Mouse (Mus musculus) midbrain, embryonic 10.5 days (tissue): Measurements from ENCODE around the gene Fbxw5. TPM values are rescaled to one million over a fixed set of nuclear protein-coding genes. Genes with fewer than 3 reads are reported as not detected.
A peak's percentile ranks its signal among the peaks of the same experiment; 100 is the strongest.

Experiments used
- DNase-seq: peaks from one replicate; pipeline ENCODE4 v3.0.0-alpha.2; 2017; ENCODE audit warnings: low spot score
- H3K27ac ChIP-seq: fragments of 300-500 bp; sonication (generic); replicated peaks from 2 replicates; pipeline ENCODE4 v1.5.1; 2016; ENCODE audit warnings: mild to moderate bottlenecking
- H3K27me3 ChIP-seq: fragments of 300-500 bp; sonication (generic); 2 replicates; pipeline ENCODE4 v1.6.1; 2016; ENCODE audit warnings: low read depth, mild to moderate bottlenecking; ENCODE audit not compliant: poor library complexity, severe bottlenecking
- H3K36me3 ChIP-seq: fragments of 300-500 bp; sonication (generic); 2 replicates; pipeline ENCODE4 v1.6.1; 2016; ENCODE audit warnings: mild to moderate bottlenecking, moderate library complexity
- H3K4me1 ChIP-seq: fragments of 300-500 bp; sonication (generic); 2 replicates; pipeline ENCODE4 v1.6.1; 2016
- H3K4me3 ChIP-seq: fragments of 300-500 bp; sonication (generic); 2 replicates; pipeline ENCODE4 v1.5.1; 2016; ENCODE audit warnings: mild to moderate bottlenecking, moderate library complexity
- H3K9me3 ChIP-seq: fragments of 300-500 bp; sonication (generic); replicated peaks from 2 replicates; pipeline ENCODE4 v1.6.1; 2016; ENCODE audit warnings: mild to moderate bottlenecking
- WGBS: fragments of 180-500 bp; shearing (Covaris S2); methylation state at CpG from one replicate; pipeline ENCODE4 v1.1.7; 2016; 5-methylcytosine and 5-hydroxymethylcytosine counted together
- polyA plus RNA-seq: library from polyadenylated mRNA; unstranded; fragments of >200 nt; fragmentation: Nextera tagmentation; extraction: Ambion mirVana; gene quantifications from 2 replicates; pipeline ENCODE4 v1.2.1, GENCODE M21; 2016

Gene Fbxw5
- polyA plus RNA-seq, 1 experiment from 2014 or later, result 91.2 TPM

DNA sequence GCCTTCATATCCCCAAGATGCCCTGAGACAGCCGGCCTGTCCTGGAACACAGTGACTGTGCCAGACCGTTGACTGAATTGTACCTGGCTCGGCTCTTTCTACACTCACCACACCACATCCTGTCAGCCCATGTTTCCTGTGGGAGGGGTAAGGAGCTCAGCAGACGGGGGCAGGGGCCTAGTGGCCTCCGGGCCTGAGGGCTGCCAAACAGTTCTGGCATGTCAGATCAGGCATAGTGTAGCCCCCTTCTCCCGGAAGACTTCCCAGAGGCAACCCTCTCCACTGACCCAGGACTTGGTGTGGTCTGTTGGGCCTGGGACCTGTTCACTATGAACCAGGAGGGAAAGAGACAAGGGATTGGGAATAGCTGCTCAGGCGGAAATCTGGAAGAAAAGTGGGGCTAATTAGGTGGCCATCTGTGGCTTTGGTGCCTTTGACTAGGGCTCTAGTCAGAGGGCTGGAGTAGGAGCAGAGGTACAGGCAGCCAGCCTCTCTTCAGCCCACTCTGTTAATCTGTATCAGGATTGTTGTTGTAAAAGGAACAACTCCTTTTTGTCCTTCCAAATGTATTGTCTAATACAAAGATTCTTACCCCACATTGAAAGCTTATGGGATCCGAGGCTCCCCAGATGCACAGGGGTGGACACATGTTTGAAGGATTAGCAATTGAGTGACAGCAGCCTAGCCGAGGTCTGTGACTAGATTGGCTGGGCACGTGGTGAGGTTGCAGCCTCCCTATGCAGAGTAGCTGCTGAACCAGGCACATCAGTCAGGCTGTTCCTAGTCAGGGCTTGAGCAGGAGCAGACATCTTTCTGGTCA lies 34.5 kb upstream of the Fbxw5 start:
- H3K4me3 ChIP-seq, result no peak overlapping the region
- DNase-seq, result peak; percentile 53
- peak overlapping the region; percentile 74 for H3K27ac ChIP-seq
- no peaks in the 10 kb centered on the region for H3K36me3 ChIP-seq
- WGBS, result 45% methylated on average over 10 of the region's 10 CpGs
- H3K9me3 ChIP-seq, result no peaks in the 10 kb centered on the region
- no peaks in the 10 kb centered on the region for H3K27me3 ChIP-seq
- peaks cover 33% of the 10 kb centered on the region for H3K4me1 ChIP-seq

DNA sequence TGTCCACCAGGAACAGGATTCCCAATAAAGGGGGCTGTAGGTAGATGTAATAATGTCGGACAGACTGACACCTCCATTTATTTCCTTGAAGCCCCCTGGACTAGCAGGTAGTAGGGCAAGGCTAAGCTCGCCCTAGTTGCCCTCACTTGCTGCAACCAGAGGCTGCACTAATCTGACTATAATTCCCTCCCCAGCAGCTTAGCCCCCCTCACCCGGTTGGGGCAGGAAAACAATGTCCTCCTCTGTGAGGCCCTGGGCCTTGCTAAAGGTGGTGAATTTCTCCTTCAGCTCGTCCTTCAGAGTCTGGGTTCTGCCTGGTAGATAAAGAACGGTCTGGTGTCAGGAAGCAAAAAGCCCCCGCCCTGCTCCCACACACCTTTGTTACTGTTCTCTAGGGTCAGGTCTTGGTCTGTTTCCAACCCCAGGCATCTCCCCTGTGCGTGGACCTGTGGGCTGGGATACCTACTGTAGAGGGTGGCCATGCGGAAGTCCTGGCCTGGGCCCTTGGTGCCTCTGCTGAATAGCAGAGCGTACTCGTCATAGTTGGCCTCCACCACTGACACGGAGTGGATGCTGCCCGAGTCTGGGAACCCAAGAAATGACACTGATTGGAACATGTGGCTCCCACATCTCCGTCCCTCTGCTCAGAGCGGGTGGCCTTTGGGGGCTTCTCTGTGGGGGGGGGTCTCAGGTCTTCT lies 32.8 kb upstream of the Fbxw5 start:
- 79% methylated on average over 14 of the region's 14 CpGs for WGBS
- Histone ChIP-seq H3K27me3 (no peaks in the 10 kb centered on the region), H3K4me3 (no peak overlapping the region)

DNA sequence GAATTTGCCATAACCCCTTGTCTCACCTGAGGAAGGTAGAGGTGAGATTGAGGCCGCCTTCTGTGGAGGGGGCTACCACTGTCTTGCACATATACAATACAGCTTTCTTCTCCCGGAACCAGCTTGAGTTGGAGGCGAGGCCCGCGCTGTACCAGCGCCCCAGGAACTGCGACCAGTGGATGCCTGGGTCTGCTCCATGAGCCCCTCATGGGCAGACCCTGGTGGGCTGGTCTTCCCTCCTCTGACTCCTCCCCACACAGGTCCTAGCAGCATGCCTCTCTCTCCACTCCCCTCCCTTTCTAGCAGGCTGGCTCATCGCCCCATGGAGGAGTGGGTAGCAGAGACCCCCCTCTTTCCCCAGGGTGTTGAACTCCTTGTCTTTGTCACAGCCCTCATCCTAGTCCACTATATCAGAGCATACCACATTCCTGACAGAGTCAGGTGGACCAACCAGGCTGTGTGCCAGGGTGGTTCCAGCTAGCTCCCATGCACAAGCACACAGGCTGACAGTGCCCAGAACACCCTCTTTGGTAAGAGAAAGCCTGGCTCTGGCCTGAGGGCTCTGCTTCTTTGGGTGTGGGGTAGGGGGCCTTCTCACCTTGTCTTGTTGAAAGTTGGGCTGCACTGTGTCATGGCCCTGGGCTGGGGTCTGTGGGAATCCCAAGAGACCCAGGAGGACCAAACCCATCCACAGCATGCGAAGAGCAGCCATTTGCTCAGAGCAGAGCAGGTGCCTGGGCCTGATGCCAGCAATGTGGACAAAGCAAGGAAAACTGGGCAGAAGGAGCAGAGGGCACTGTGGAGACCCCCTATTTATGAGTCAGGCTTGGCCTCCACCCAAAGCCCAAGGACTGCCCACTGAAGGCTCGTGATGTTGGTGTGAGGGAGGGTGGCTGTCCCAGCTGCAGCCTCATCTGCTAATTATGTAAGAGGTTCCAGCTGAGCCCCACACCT lies 31.3 kb upstream of the Fbxw5 start:
- H3K4me3 ChIP-seq, result no peak overlapping the region
- no peak overlapping the region; the same call in 1 of the 2 replicates for H3K27ac ChIP-seq
- no peaks in the 10 kb centered on the region for H3K36me3 ChIP-seq
- peaks cover 28% of the 10 kb centered on the region for H3K4me1 ChIP-seq
- no peak for DNase-seq
- no peaks in the 10 kb centered on the region for H3K9me3 ChIP-seq
- no peaks in the 10 kb centered on the region for H3K27me3 ChIP-seq
- 80% methylated on average over 10 of the region's 10 CpGs for WGBS

More for the DNA sequence above, 32.8 kb upstream of the Fbxw5 start:
- no peaks in the 10 kb centered on the region for H3K9me3 ChIP-seq
- no peak for DNase-seq
- peaks cover 28% of the 10 kb centered on the region for H3K4me1 ChIP-seq
- no peaks in the 10 kb centered on the region for H3K36me3 ChIP-seq
- no peak overlapping the region for H3K27ac ChIP-seq

DNA sequence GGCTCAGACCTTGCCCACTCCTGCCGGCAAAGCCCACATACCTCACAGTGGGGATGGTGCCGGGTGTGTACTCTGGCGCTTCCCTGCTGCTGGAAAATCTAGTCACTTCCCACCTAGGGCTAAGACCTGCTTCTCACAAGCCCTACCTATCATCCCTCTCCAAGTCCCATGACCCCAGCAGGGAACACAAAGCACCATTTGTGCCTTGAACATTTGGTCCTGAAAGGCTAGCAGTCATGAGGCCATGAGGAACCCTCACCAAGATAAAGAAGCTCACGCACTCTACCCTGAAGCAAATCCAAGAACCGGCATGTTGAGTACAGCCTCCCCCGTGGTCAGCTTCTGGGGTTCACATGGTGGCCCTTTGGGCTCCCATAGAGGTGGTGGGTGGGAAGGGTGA lies 30.6 kb upstream of the Fbxw5 start, which contains the start of gene Ptgds:
Gene Ptgds, minus strand, starts transcription at position 78 of the 400 bp plus-strand sequence.
- Histone ChIP-seq H3K36me3 (no peaks in the 10 kb centered on the region), H3K9me3 (no peaks in the 10 kb centered on the region), H3K27ac (no peak within 1 kb of the TSS; the same call in 1 of the 2 replicates), H3K4me3 (no peak within 1 kb of the TSS), H3K27me3 (no peaks in the 10 kb centered on the region), H3K4me1 (peaks cover 28% of the 10 kb centered on the region)
- no peak for DNase-seq
- 65% methylated on average over 6 of the region's 6 CpGs for whole genome bisulfite sequencing

DNA sequence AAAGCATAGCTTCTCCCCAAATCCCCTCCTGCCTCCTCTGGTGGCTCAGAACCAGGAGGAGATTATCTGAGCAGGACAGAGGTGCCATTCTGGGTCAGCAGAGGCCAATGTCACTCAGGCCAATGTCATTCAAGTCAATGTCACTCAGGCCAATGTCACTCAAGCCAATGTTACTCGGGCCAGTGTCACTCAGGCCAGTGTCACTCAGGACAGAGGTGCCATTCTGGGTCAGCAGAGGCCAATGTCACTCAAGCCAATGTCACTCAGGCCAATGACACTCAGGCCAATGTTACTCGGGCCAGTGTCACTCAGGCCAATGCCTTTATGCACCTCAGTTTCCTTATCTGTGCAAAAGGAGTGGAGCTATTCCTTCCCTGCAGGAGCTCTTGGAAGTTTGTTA lies 28.0 kb upstream of the Fbxw5 start:
- DNase-seq, result no peak
- peaks cover 6% of the 10 kb centered on the region for H3K4me1 ChIP-seq
- no peaks in the 10 kb centered on the region for H3K9me3 ChIP-seq
- H3K4me3 ChIP-seq, result no peak overlapping the region
- H3K27me3 ChIP-seq, result no peaks in the 10 kb centered on the region
- no peaks in the 10 kb centered on the region for H3K36me3 ChIP-seq
- H3K27ac ChIP-seq, result no peak overlapping the region
- WGBS, result 76% methylated on average over 2 of the region's 2 CpGs

DNA sequence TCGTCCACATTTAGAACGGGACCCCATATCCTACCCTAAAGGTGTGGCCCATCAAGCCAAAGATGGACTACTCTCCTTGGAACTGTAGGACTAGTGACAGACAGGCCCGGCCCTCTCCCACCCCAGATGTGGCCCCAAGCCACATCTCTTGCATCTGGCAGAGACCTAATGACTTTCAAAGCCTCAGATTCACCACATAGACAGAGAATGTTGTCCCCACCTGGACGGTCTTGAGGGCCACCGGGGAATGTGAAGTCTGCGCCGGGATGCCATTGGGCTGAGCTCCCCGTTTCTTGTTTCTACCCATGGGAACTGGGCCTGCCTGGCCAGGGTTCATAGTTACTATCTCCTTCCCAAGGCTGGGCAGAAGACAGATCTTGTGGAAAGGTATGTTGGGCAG lies 23.0 kb upstream of the Fbxw5 start:
- H3K9me3 ChIP-seq, result no peaks in the 10 kb centered on the region
- no peak for DNase-seq
- H3K27me3 ChIP-seq, result no peaks in the 10 kb centered on the region
- WGBS, result 88% methylated on average over 8 of the region's 8 CpGs
- no peak overlapping the region for H3K4me3 ChIP-seq
- no peak overlapping the region for H3K27ac ChIP-seq
- H3K36me3 ChIP-seq, result no peaks in the 10 kb centered on the region
- H3K4me1 ChIP-seq, result no peaks in the 10 kb centered on the region

DNA sequence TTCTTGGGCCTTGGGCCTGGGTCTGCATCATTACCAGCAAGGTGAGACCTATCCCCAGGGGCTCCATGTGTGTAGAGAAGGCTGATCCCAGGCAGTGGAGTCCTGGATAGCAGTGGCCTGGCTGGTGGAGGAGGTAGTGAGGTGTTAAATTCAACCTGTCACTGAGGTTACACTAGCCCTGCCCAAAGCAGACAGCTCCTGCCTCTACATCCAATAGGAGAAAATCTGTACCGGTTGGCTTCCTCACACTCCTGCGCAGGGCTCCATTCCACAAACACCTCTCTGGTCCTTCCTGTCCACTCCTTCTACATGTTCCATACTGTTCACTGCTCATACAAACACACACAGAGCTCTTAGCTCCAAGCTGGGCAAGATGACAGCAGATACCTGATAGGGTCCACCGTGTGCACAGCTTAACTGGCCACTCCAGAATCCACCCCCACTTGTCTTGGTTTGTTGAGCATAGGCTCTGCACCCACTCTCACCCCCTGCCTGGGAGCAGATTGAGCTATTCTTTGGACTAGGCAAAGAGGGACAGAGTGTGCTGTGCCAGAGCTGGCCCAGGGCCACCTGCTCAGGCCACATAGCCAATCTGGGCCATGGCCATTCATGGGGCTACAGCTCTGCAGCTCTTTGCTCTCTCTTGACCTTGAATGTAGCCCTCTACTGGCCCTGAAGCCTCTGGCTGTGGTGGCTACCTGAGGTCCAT lies 22.4 kb upstream of the Fbxw5 start:
- Histone ChIP-seq H3K36me3 (no peaks in the 10 kb centered on the region), H3K27ac (no peak overlapping the region), H3K4me3 (no peak overlapping the region), H3K27me3 (no peaks in the 10 kb centered on the region), H3K4me1 (no peaks in the 10 kb centered on the region), H3K9me3 (no peaks in the 10 kb centered on the region)
- WGBS, result 89% methylated on average over 3 of the region's 3 CpGs
- DNase-seq, result no peak

DNA sequence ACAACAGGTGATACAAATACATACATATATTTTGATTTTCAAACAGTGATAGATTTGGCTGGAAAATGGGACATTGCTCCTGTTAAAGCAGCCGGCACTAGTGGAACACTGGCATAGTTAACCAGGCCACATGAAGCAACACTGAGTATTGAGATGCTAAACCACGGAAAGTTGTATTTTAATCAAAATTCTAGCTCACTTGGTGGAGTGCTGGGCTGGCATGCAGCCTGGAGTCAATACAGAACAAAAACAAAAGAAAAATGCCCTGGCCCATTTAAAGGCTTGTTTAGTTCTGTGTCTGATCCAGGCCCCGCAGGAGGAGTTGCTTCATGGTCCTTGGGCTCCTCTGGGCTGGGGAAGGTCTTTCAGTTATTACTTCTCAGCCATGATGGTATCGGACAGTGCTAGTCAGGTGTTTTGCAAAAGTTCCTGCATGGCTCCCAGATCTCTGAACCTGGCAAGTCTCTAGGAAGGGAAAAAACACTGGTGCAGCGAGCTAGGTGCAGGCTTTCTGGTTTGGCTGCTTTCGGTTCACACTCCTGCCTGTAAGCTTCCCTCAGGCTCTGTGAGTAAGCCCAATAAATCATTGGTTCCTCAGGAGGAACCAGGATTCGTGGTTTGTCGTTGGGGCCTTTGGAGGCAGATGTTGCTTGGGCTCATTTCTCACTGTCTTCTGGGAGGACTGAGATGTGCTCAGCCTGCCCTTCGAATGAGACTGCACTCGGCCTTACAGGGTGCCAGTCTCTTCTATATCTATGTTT lies 20.8 kb upstream of the Fbxw5 start:
- WGBS, result 80% methylated on average over 10 of the region's 10 CpGs
- H3K9me3 ChIP-seq, result no peaks in the 10 kb centered on the region
- no peak overlapping the region for H3K4me3 ChIP-seq
- no peak overlapping the region for H3K27ac ChIP-seq
- no peaks in the 10 kb centered on the region for H3K4me1 ChIP-seq
- no peak for DNase-seq
- no peaks in the 10 kb centered on the region for H3K36me3 ChIP-seq
- H3K27me3 ChIP-seq, result no peaks in the 10 kb centered on the region

DNA sequence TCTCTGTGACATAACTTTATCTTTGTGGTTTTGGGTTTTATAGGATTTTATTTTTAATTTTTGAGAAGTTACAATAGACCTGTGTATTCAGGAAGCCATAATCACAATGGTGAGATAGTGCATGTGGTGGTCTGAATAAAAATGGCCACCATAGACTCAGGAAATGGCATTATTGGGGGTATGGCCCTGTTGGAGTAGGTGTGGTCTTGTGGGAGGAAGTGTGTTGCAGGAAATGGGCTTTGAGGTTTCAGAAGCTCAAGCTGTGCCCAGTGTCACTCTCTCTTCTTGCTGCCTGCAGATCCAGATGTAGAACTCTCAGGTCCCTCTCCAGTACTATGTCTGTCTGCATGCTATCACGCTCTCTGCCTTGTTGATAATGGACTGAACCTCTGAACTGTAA lies 20.0 kb upstream of the Fbxw5 start:
- Histone ChIP-seq H3K4me1 (0 out of 2 replicates have a peak, but pooled peaks cover 6% of the 10 kb centered on the region), H3K27ac (no peak overlapping the region), H3K4me3 (no peak overlapping the region), H3K36me3 (no peaks in the 10 kb centered on the region), H3K9me3 (no peaks in the 10 kb centered on the region), H3K27me3 (no peaks in the 10 kb centered on the region)
- 83% methylated on average over 1 of the region's 1 CpGs for WGBS
- DNase-seq, result no peak

DNA sequence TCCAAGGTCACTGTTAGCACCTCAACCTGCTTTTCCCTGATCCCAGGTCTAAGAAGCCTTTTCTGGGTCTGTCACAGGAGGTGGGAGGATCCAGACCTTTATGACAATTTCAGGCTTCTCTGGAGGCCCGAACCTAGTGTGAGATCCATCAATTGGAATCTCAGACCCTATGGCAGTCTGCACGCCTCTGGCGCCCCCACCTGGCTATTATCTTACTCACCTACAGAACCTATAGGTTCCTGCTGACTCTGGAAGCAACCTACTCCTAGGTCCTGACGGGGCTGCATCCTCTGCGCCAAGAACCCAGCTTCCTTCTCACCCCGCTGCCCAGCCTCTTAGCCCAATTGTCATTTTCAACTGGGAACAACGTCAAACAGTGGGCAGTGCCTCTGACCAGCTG lies 17.6 kb upstream of the Fbxw5 start:
- H3K4me1 ChIP-seq, result 0 out of 2 replicates have a peak, but pooled peaks cover 6% of the 10 kb centered on the region
- no peak overlapping the region for H3K27ac ChIP-seq
- no peaks in the 10 kb centered on the region for H3K9me3 ChIP-seq
- peak; percentile 36 for DNase-seq
- no peak overlapping the region for H3K4me3 ChIP-seq
- no peaks in the 10 kb centered on the region for H3K27me3 ChIP-seq
- 30% methylated on average over 7 of the region's 7 CpGs for WGBS
- no peaks in the 10 kb centered on the region for H3K36me3 ChIP-seq

DNA sequence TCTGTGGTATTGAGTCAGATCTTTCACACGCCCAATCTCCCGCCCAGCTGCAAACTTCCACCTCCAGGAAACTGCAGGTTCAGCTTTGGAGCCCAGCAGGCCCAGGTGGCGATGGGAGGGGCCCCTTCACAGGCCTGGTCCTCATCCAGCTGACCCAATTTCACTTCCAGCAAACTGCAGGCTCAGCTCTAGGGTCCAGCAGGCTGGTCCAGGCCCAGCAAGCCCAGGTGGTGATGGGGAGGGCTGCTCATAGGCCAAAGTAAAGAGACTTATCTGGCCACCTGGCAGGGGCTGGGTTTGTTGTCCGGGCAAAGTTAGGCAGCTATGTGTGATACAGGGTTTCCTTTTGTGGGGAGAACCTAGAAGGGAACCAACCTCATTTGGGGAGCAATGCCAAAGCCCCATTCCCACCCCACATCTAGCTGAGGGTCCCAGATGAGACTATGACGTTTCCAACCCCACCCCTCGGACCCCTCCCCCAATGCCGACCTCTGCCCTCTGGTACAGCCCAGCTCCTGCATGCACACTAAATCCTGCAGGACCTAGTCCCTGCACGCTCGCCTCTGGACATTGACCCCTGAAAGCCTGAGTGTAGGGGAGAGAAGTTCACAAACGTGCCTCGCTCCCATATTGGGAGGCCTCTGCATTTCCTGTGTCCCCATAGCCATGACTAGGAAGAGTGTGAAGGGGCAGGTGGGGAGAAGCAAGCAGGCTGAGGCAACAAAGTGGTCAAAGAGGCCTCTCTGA lies 15.5 kb upstream of the Fbxw5 start:
- Histone ChIP-seq H3K36me3 (no peaks in the 10 kb centered on the region), H3K27ac (no peak overlapping the region), H3K9me3 (no peaks in the 10 kb centered on the region), H3K4me3 (no peak overlapping the region), H3K27me3 (no peaks in the 10 kb centered on the region), H3K4me1 (0 out of 2 replicates have a peak, but pooled peaks cover 6% of the 10 kb centered on the region)
- 75% methylated on average over 11 of the region's 11 CpGs for WGBS
- no peak for DNase-seq
